Mouse (Mus musculus): ENCODE results near the gene Gtf2a1. TPM values are rescaled to one million over a fixed set of nuclear protein-coding genes. Genes with fewer than 3 reads are reported as not detected.
"Not testable (repeated sequence)": the region's sequence is repeated elsewhere in the genome, so short reads cannot be mapped to it uniquely, and the experiment has no call there.

The Gtf2a1 gene
- polyA plus RNA-seq, 1 experiment from 2014 or later: 48.6 TPM

GRCm38 (mm10) chr12:91592128-91592527 lies 1.8 kb upstream of the Gtf2a1 start:
- H3K36me3 ChIP-seq (ENCODE audit: control insufficient read depth, insufficient read depth, low read length): no peaks in the 10 kb centered on the region
- no peak overlapping the region for H3K9ac ChIP-seq (ENCODE audit: low read depth, low read length)
- no peak for ATAC-seq
- H3K27ac ChIP-seq (ENCODE audit: low read depth, low read length): no peak overlapping the region
- H3K4me1 ChIP-seq (ENCODE audit: control insufficient read depth, insufficient read depth, low read depth, low read length): peaks cover 9% of the 10 kb centered on the region
- 93% methylated on average over 3 of the region's 3 CpGs for WGBS
- H3K4me2 ChIP-seq (ENCODE audit: low read length): no peak overlapping the region
- no peaks in the 10 kb centered on the region for H3K9me3 ChIP-seq (ENCODE audit: control insufficient read depth, low read length)
- H3K4me3 ChIP-seq (ENCODE audit: low read length): no peak overlapping the region
- H3K27me3 ChIP-seq (replicated peaks; ENCODE audit: control insufficient read depth, insufficient read depth, low read length): no peaks in the 10 kb centered on the region

- Histone ChIP-seq H3K4me2 (ENCODE audit: low read length) (peak overlapping the region; percentile 65), H3K9ac (ENCODE audit: low read depth, low read length) (no peak overlapping the region), H3K36me3 (ENCODE audit: control insufficient read depth, insufficient read depth, low read length) (no peaks in the 10 kb centered on the region), H3K27ac (ENCODE audit: low read depth, low read length) (no peak overlapping the region; the same call in 1 of the 2 replicates), H3K27me3 (replicated peaks; ENCODE audit: control insufficient read depth, insufficient read depth, low read length) (no peaks in the 10 kb centered on the region), H3K9me3 (ENCODE audit: control insufficient read depth, low read length) (no peaks in the 10 kb centered on the region), H3K4me3 (ENCODE audit: low read length) (no peak overlapping the region), H3K4me1 (ENCODE audit: control insufficient read depth, insufficient read depth, low read depth, low read length) (peaks cover 12% of the 10 kb centered on the region)
- WGBS: 65% methylated on average over 1 of the region's 1 CpGs
- ATAC-seq: no peak
These were observed 904 bp upstream of the Gtf2a1 start for GRCm38 (mm10) chr12:91591191-91591590.

GRCm38 (mm10) chr12:91590716-91591115 lies 429 bp upstream of the Gtf2a1 start:
- Histone ChIP-seq H3K9me3 (ENCODE audit: control insufficient read depth, low read length) (no peaks in the 10 kb centered on the region), H3K4me1 (ENCODE audit: control insufficient read depth, insufficient read depth, low read depth, low read length) (peaks cover 12% of the 10 kb centered on the region), H3K4me3 (ENCODE audit: low read length) (peak overlapping the region; percentile 75), H3K27ac (ENCODE audit: low read depth, low read length) (peak overlapping the region; percentile 100), H3K36me3 (ENCODE audit: control insufficient read depth, insufficient read depth, low read length) (peaks cover 2% of the 10 kb centered on the region; the same call in 1 of the 2 replicates), H3K4me2 (ENCODE audit: low read length) (peak overlapping the region; percentile 65), H3K9ac (ENCODE audit: low read depth, low read length) (peak overlapping the region; percentile 88), H3K27me3 (replicated peaks; ENCODE audit: control insufficient read depth, insufficient read depth, low read length) (no peaks in the 10 kb centered on the region)
- WGBS: 26% methylated on average over 6 of the region's 6 CpGs
- ATAC-seq: no peak

- Histone ChIP-seq H3K9me3 (ENCODE audit: control insufficient read depth, low read length) (no peaks in the 10 kb centered on the region), H3K4me3 (ENCODE audit: low read length) (peak overlapping the region; percentile 75), H3K4me1 (ENCODE audit: control insufficient read depth, insufficient read depth, low read depth, low read length) (peaks cover 12% of the 10 kb centered on the region), H3K27me3 (replicated peaks; ENCODE audit: control insufficient read depth, insufficient read depth, low read length) (no peaks in the 10 kb centered on the region), H3K36me3 (ENCODE audit: control insufficient read depth, insufficient read depth, low read length) (peaks cover 4% of the 10 kb centered on the region; the same call in 1 of the 2 replicates), H3K9ac (ENCODE audit: low read depth, low read length) (peak overlapping the region; percentile 100), H3K27ac (ENCODE audit: low read depth, low read length) (peak overlapping the region; percentile 100), H3K4me2 (ENCODE audit: low read length) (peak overlapping the region; percentile 38)
- WGBS: under 1% methylated on average over 10 of the region's 11 CpGs
- ATAC-seq: no peak
These were observed 793 bp downstream of the Gtf2a1 start for GRCm38 (mm10) chr12:91589542-91589846.

- Histone ChIP-seq H3K27me3 (replicated peaks; ENCODE audit: control insufficient read depth, insufficient read depth, low read length) (no peaks in the 10 kb centered on the region), H3K9me3 (ENCODE audit: control insufficient read depth, low read length) (no peaks in the 10 kb centered on the region), H3K36me3 (ENCODE audit: control insufficient read depth, insufficient read depth, low read length) (peaks cover 4% of the 10 kb centered on the region; the same call in 1 of the 2 replicates), H3K27ac (ENCODE audit: low read depth, low read length) (peak overlapping the region; percentile 100), H3K4me3 (ENCODE audit: low read length) (peak overlapping the region; percentile 75), H3K4me1 (ENCODE audit: control insufficient read depth, insufficient read depth, low read depth, low read length) (peaks cover 12% of the 10 kb centered on the region), H3K4me2 (ENCODE audit: low read length) (peak overlapping the region; percentile 57), H3K9ac (ENCODE audit: low read depth, low read length) (peak overlapping the region; percentile 100)
- under 1% methylated on average over 52 of the region's 83 CpGs for WGBS
- ATAC-seq: peak; percentile 3; the same call in 1 of the 2 replicates
These were observed 1.4 kb downstream of the Gtf2a1 start for GRCm38 (mm10) chr12:91588670-91589541.

GRCm38 (mm10) chr12:91588176-91588669 lies 2.1 kb downstream of the Gtf2a1 start:
- no peaks in the 10 kb centered on the region for H3K27me3 ChIP-seq (replicated peaks; ENCODE audit: control insufficient read depth, insufficient read depth, low read length)
- WGBS: 0% methylated on average over 32 of the region's 32 CpGs
- H3K4me2 ChIP-seq (ENCODE audit: low read length): peak overlapping the region; percentile 57
- H3K36me3 ChIP-seq (ENCODE audit: control insufficient read depth, insufficient read depth, low read length): peaks cover 4% of the 10 kb centered on the region; the same call in 1 of the 2 replicates
- peak; percentile 91 for ATAC-seq
- peak overlapping the region; percentile 100 for H3K27ac ChIP-seq (ENCODE audit: low read depth, low read length)
- no peaks in the 10 kb centered on the region for H3K9me3 ChIP-seq (ENCODE audit: control insufficient read depth, low read length)
- H3K4me1 ChIP-seq (ENCODE audit: control insufficient read depth, insufficient read depth, low read depth, low read length): peaks cover 15% of the 10 kb centered on the region
- H3K9ac ChIP-seq (ENCODE audit: low read depth, low read length): peak overlapping the region; percentile 100
- peak overlapping the region; percentile 75 for H3K4me3 ChIP-seq (ENCODE audit: low read length)

GRCm38 (mm10) chr12:91587491-91588033 lies 2.7 kb downstream of the Gtf2a1 start:
- H3K4me2 ChIP-seq (ENCODE audit: low read length): peak overlapping the region; percentile 57
- peaks cover 4% of the 10 kb centered on the region; the same call in 1 of the 2 replicates for H3K36me3 ChIP-seq (ENCODE audit: control insufficient read depth, insufficient read depth, low read length)
- ATAC-seq: no peak
- no peaks in the 10 kb centered on the region for H3K9me3 ChIP-seq (ENCODE audit: control insufficient read depth, low read length)
- H3K9ac ChIP-seq (ENCODE audit: low read depth, low read length): peak overlapping the region; percentile 100
- peak overlapping the region; percentile 100 for H3K27ac ChIP-seq (ENCODE audit: low read depth, low read length)
- 5% methylated on average over 5 of the region's 5 CpGs for WGBS
- peak overlapping the region; percentile 75 for H3K4me3 ChIP-seq (ENCODE audit: low read length)
- H3K4me1 ChIP-seq (ENCODE audit: control insufficient read depth, insufficient read depth, low read depth, low read length): peaks cover 21% of the 10 kb centered on the region
- H3K27me3 ChIP-seq (replicated peaks; ENCODE audit: control insufficient read depth, insufficient read depth, low read length): no peaks in the 10 kb centered on the region

GRCm38 (mm10) chr12:91587077-91587476 lies 3.2 kb downstream of the Gtf2a1 start:
- no peak for ATAC-seq
- Histone ChIP-seq H3K4me3 (ENCODE audit: low read length) (peak overlapping the region; percentile 75), H3K27me3 (replicated peaks; ENCODE audit: control insufficient read depth, insufficient read depth, low read length) (no peaks in the 10 kb centered on the region), H3K27ac (ENCODE audit: low read depth, low read length) (no peak overlapping the region; the same call in 1 of the 2 replicates), H3K36me3 (ENCODE audit: control insufficient read depth, insufficient read depth, low read length) (peaks cover 4% of the 10 kb centered on the region; the same call in 1 of the 2 replicates), H3K4me2 (ENCODE audit: low read length) (peak overlapping the region; percentile 57), H3K4me1 (ENCODE audit: control insufficient read depth, insufficient read depth, low read depth, low read length) (peaks cover 23% of the 10 kb centered on the region), H3K9me3 (ENCODE audit: control insufficient read depth, low read length) (no peaks in the 10 kb centered on the region), H3K9ac (ENCODE audit: low read depth, low read length) (peak overlapping the region; percentile 100)
- WGBS: 48% methylated on average over 3 of the region's 3 CpGs

- not testable (repeated sequence) for H3K4me2 ChIP-seq (ENCODE audit: low read length); H3K27ac ChIP-seq (ENCODE audit: low read depth, low read length); H3K9me3 ChIP-seq (ENCODE audit: control insufficient read depth, low read length); H3K27me3 ChIP-seq (replicated peaks; ENCODE audit: control insufficient read depth, insufficient read depth, low read length); H3K4me3 ChIP-seq (ENCODE audit: low read length); ATAC-seq; H3K9ac ChIP-seq (ENCODE audit: low read depth, low read length); H3K36me3 ChIP-seq (ENCODE audit: control insufficient read depth, insufficient read depth, low read length)
- 95% methylated on average over 4 of the region's 4 CpGs for WGBS
- peaks cover 20% of the 10 kb centered on the region for H3K4me1 ChIP-seq (ENCODE audit: control insufficient read depth, insufficient read depth, low read depth, low read length)
These were observed 4.5 kb downstream of the Gtf2a1 start for GRCm38 (mm10) chr12:91585815-91586214.
